Mouse (Mus musculus) spleen, adult 2 months (tissue): ENCODE data around the gene Homer2. TPM values are rescaled to one million over a fixed set of nuclear protein-coding genes. Genes with fewer than 3 reads are reported as not detected.

Source experiments
- DNase-seq, 2 experiments: peaks; one replicate each; pipeline versions ENCODE4 v3.0.0 to v3.0.0-alpha.2; 2012 to 2021; ENCODE audit warnings: low spot score in 2 of 2, low read depth in 1 of 2
- H3K27ac ChIP-seq: fragments of 200-500 bp; 2 replicates; pipeline ENCODE4 v1.5.1; 2012; ENCODE audit warnings: low read length, inconsistent platforms; ENCODE audit not compliant: insufficient read depth
- H3K27me3 ChIP-seq: fragments of 200-500 bp; 2 replicates; pipeline ENCODE4 v1.6.1; 2012; ENCODE audit warnings: mild to moderate bottlenecking, moderate library complexity, low read length, inconsistent platforms; ENCODE audit not compliant: control insufficient read depth, insufficient read depth
- H3K36me3 ChIP-seq: fragments of 200-500 bp; 2 replicates; pipeline ENCODE4 v1.6.1; 2012; ENCODE audit warnings: mild to moderate bottlenecking, low read length, inconsistent platforms; ENCODE audit not compliant: control insufficient read depth, insufficient read depth
- H3K4me1 ChIP-seq: fragments of 200-500 bp; 2 replicates; pipeline ENCODE4 v1.6.1; 2011; ENCODE audit warnings: inconsistent platforms; ENCODE audit not compliant: control insufficient read depth, insufficient read depth, insufficient read length
- H3K4me3 ChIP-seq: fragments of 200-500 bp; 2 replicates; pipeline ENCODE4 v1.5.1; 2011; ENCODE audit warnings: mild to moderate bottlenecking, inconsistent platforms; ENCODE audit not compliant: insufficient read depth, insufficient read length; ENCODE audit errors: extremely low read depth
- CTCF ChIP-seq: fragments of 200-500 bp; IDR thresholded peaks from 2 replicates; pipeline ENCODE4 v1.5.1; 2011; ENCODE audit warnings: mild to moderate bottlenecking, inconsistent platforms; ENCODE audit not compliant: insufficient read depth, insufficient read length, insufficient replicate concordance; ENCODE audit errors: extremely low read depth
- POLR2A ChIP-seq: fragments of 200-500 bp; IDR thresholded peaks from 2 replicates; pipeline ENCODE4 v1.6.1; 2011; ENCODE audit warnings: low read depth, low read length, inconsistent platforms
- WGBS: fragments of 180-500 bp; shearing (Covaris S2); methylation state at CpG from one replicate; pipeline ENCODE4 v1.1.7; 2018; 5-methylcytosine and 5-hydroxymethylcytosine counted together
- polyA plus RNA-seq: library from polyadenylated mRNA; depleted of rRNA; stranded (reverse); fragments of >200 nt; gene quantifications from 2 replicates; pipeline ENCODE4 v1.2.3, GENCODE M21; 2012

Gene Homer2
- polyA plus RNA-seq, 1 experiment: 0.95 TPM

- no peak for TF ChIP-seq POLR2A
- no peak for TF ChIP-seq CTCF
- Histone ChIP-seq H3K4me3 (no peak overlapping the region), H3K36me3 (peaks cover 15% of the 10 kb centered on the region), H3K27me3 (no peaks in the 10 kb centered on the region), H3K27ac (no peak overlapping the region), H3K4me1 (0 out of 2 replicates have a peak, but pooled peaks cover 2% of the 10 kb centered on the region)
- WGBS: 83% methylated on average over 3 of the region's 3 CpGs
- no peak for DNase-seq
Measured at GRCm38 (mm10) chr7:81577872-81578271, 129.5 kb downstream of the Homer2 start.

- Histone ChIP-seq H3K4me1 (peaks cover 6% of the 10 kb centered on the region), H3K4me3 (no peak overlapping the region), H3K27ac (no peak overlapping the region), H3K27me3 (no peaks in the 10 kb centered on the region), H3K36me3 (peaks cover 15% of the 10 kb centered on the region)
- no peak for DNase-seq
- 94% methylated on average over 10 of the region's 10 CpGs for WGBS
- no peak for TF ChIP-seq POLR2A
- no peak for TF ChIP-seq CTCF
Measured at GRCm38 (mm10) chr7:81575606-81576005, 131.7 kb downstream of the Homer2 start.

- H3K4me3 ChIP-seq: no peak overlapping the region
- DNase-seq: no peak
Measured at GRCm38 (mm10) chr7:81573821-81574220, 133.5 kb downstream of the Homer2 start.

GRCm38 (mm10) chr7:81573397-81573796 lies 133.9 kb downstream of the Homer2 start:
- H3K27me3 ChIP-seq: no peaks in the 10 kb centered on the region
- 83% methylated on average over 6 of the region's 6 CpGs for WGBS
- peaks cover 11% of the 10 kb centered on the region for H3K36me3 ChIP-seq
- no peak for TF ChIP-seq POLR2A
- TF ChIP-seq CTCF: no peak
- peaks cover 6% of the 10 kb centered on the region for H3K4me1 ChIP-seq
- H3K27ac ChIP-seq: no peak overlapping the region
- no peak for DNase-seq
- H3K4me3 ChIP-seq: no peak overlapping the region

More at GRCm38 (mm10) chr7:81573821-81574220, 133.5 kb downstream of the Homer2 start:
- TF ChIP-seq POLR2A (no peak), CTCF (no peak)
- 94% methylated on average over 9 of the region's 9 CpGs for WGBS
- H3K27ac ChIP-seq: no peak overlapping the region
- peaks cover 15% of the 10 kb centered on the region for H3K36me3 ChIP-seq
- no peaks in the 10 kb centered on the region for H3K27me3 ChIP-seq
- H3K4me1 ChIP-seq: peaks cover 6% of the 10 kb centered on the region

GRCm38 (mm10) chr7:81572610-81573268 lies 134.6 kb downstream of the Homer2 start:
- WGBS: 60% methylated on average over 6 of the region's 6 CpGs
- Histone ChIP-seq H3K27ac (no peak overlapping the region; the same call in 1 of the 2 replicates), H3K4me1 (peaks cover 6% of the 10 kb centered on the region), H3K36me3 (peaks cover 6% of the 10 kb centered on the region), H3K27me3 (no peaks in the 10 kb centered on the region), H3K4me3 (peak overlapping the region; percentile 83; the same call in 1 of the 2 replicates)
- TF ChIP-seq POLR2A (no peak), CTCF (no peak)
- no peak for DNase-seq

- Histone ChIP-seq H3K4me1 (peaks cover 6% of the 10 kb centered on the region), H3K4me3 (peak overlapping the region; percentile 83), H3K36me3 (peaks cover 5% of the 10 kb centered on the region), H3K27ac (peak overlapping the region; percentile 95), H3K27me3 (no peaks in the 10 kb centered on the region)
- TF ChIP-seq POLR2A (no peak), CTCF (no peak)
- WGBS: 6% methylated on average over 15 of the region's 15 CpGs
- DNase-seq: no peak
Measured at GRCm38 (mm10) chr7:81571941-81572441, 135.3 kb downstream of the Homer2 start.
